Mouse (Mus musculus): ENCODE results near the gene Papss2. TPM values are rescaled to one million over a fixed set of nuclear protein-coding genes. Genes with fewer than 3 reads are reported as not detected.
"Not testable (repeated sequence)": the region's sequence is repeated elsewhere in the genome, so short reads cannot be mapped to it uniquely, and the experiment has no call there.

The Papss2 gene
- total and polyA plus RNA-seq, 2 experiments from 2014 or later = 2.7 to 7.1 TPM

- WGBS = 86% methylated on average over 8 of the region's 8 CpGs
- H3K27me3 ChIP-seq (ENCODE audit: insufficient read depth, low read length) = no peaks in the 10 kb centered on the region
- no peak overlapping the region for H3K9ac ChIP-seq (replicated peaks; ENCODE audit: low read length)
- no peaks in the 10 kb centered on the region; the same call in 1 of the 2 replicates for H3K36me3 ChIP-seq (ENCODE audit: insufficient read depth, low read length)
- no peak for TF ChIP-seq CTCF (IDR thresholded peaks at IDR 0.05; ENCODE audit: low read depth)
- H3K27ac ChIP-seq = no peak overlapping the region
- no peaks in the 10 kb centered on the region for H3K9me3 ChIP-seq (ENCODE audit: low read length)
- no peak overlapping the region for H3K4me2 ChIP-seq (ENCODE audit: low read depth, low read length)
- DNase-seq (ENCODE audit: low spot score) = no peak
- H3K4me3 ChIP-seq (ENCODE audit: low read length) = no peak overlapping the region
- no peaks in the 10 kb centered on the region for H3K4me1 ChIP-seq (ENCODE audit: insufficient read depth, low read length)
- ATAC-seq = no peak
These were observed 69.7 kb downstream of the Papss2 start for GRCm38 (mm10) chr19:32665243-32665642.

GRCm38 (mm10) chr19:32667830-32668229, 72.2 kb downstream of the Papss2 start:
- not testable (repeated sequence) for H3K4me2 ChIP-seq (ENCODE audit: low read depth, low read length); DNase-seq (ENCODE audit: low spot score); H3K4me3 ChIP-seq (ENCODE audit: low read length); ATAC-seq; H3K9ac ChIP-seq (replicated peaks; ENCODE audit: low read length); H3K27me3 ChIP-seq (ENCODE audit: insufficient read depth, low read length); H3K9me3 ChIP-seq (ENCODE audit: low read length); H3K27ac ChIP-seq; H3K4me1 ChIP-seq (ENCODE audit: insufficient read depth, low read length); H3K36me3 ChIP-seq (ENCODE audit: insufficient read depth, low read length)
- WGBS = 100% methylated on average over 1 of the region's 1 CpGs

DNA sequence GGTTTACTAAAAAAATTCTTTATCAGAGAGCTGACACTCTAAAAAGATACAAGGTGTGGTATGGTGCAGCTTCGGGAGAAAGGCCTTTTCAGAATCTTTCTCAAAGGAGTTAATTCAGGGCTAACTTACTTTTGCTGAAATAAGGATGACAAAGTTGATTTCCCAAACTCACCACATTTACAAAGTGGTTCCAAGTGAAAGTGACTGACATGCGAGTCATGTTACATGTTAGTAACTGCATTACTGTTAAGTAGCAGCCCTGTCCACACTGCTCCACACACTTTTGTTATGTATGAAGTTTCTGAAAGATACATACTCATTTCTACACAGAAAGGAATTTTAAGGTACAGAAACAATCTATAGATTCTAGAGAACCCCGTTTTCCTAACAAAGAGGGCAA, 80.2 kb downstream of the Papss2 start:
- H3K9me3 ChIP-seq (ENCODE audit: low read length) = no peaks in the 10 kb centered on the region
- no peak overlapping the region for H3K27ac ChIP-seq
- DNase-seq (ENCODE audit: low spot score) (no peak), ATAC-seq (no peak)
- no peak overlapping the region for H3K4me3 ChIP-seq (ENCODE audit: low read length)
- H3K4me1 ChIP-seq (ENCODE audit: insufficient read depth, low read length) = no peaks in the 10 kb centered on the region
- TF ChIP-seq CTCF (IDR thresholded peaks at IDR 0.05; ENCODE audit: low read depth) = no peak
- peaks cover 8% of the 10 kb centered on the region; the same call in 1 of the 2 replicates for H3K36me3 ChIP-seq (ENCODE audit: insufficient read depth, low read length)
- H3K27me3 ChIP-seq (ENCODE audit: insufficient read depth, low read length) = no peaks in the 10 kb centered on the region
- no peak overlapping the region for H3K4me2 ChIP-seq (ENCODE audit: low read depth, low read length)
- no peak overlapping the region for H3K9ac ChIP-seq (replicated peaks; ENCODE audit: low read length)
- 97% methylated on average over 3 of the region's 3 CpGs for WGBS

DNA sequence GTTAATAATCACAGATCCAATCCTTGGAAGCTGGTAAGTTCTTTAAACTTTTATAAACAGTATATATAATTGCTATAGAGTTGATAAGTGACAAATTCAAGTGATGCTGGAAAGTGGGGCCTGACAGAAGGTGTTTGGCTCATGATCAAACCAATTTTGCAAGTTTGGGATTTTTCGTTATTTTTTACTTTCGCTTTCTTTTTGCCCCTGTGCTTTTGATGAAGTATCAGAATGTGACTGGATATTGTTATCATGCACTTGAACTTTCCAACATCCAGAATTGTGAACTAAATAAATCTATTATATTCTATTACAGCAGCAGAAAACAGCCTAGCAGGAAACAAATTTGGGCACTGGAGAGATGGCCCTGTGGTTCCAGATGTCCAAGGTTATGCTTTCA, 85.3 kb downstream of the Papss2 start:
- Histone ChIP-seq H3K9me3 (ENCODE audit: low read length) (no peaks in the 10 kb centered on the region), H3K9ac (replicated peaks; ENCODE audit: low read length) (no peak overlapping the region), H3K27ac (no peak overlapping the region), H3K4me3 (ENCODE audit: low read length) (no peak overlapping the region), H3K36me3 (ENCODE audit: insufficient read depth, low read length) (peaks cover 14% of the 10 kb centered on the region; the same call in 1 of the 2 replicates), H3K4me1 (ENCODE audit: insufficient read depth, low read length) (no peaks in the 10 kb centered on the region), H3K27me3 (ENCODE audit: insufficient read depth, low read length) (no peaks in the 10 kb centered on the region), H3K4me2 (ENCODE audit: low read depth, low read length) (no peak overlapping the region)
- no peak for TF ChIP-seq CTCF (IDR thresholded peaks at IDR 0.05; ENCODE audit: low read depth)
- DNase-seq (ENCODE audit: low spot score) = no peak
- ATAC-seq = no peak
- WGBS = 95% methylated on average over 2 of the region's 2 CpGs

DNA sequence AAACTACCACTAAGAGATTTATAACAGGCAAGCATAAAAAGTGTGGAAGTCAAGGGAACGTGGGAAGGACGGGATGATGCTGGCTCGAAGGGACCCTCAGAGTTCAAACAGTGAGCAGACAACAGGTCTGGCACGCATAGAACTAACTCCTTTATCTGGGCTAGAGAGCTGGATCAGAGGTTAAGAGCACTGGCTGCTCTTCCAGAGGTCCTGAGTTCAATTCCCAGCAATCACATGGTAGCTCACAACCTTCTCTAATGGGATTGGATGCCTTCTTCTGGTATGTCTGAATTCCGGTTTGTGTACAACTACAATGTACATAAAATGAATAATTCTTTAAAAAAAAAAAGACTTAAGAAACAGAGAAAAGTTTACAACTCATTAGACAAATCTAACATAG, 87.5 kb downstream of the Papss2 start:
- WGBS = 90% methylated on average over 5 of the region's 5 CpGs

GRCm38 (mm10) chr19:32687721-32688120, 92.1 kb downstream of the Papss2 start:
- no peak overlapping the region for H3K4me3 ChIP-seq (ENCODE audit: low read length)
- H3K9ac ChIP-seq (replicated peaks; ENCODE audit: low read length) = no peak overlapping the region
- no peak overlapping the region for H3K4me2 ChIP-seq (ENCODE audit: low read depth, low read length)
- ATAC-seq (no peak), DNase-seq (ENCODE audit: low spot score) (no peak)
- H3K36me3 ChIP-seq (ENCODE audit: insufficient read depth, low read length) = peaks cover 12% of the 10 kb centered on the region; the same call in 1 of the 2 replicates
- H3K9me3 ChIP-seq (ENCODE audit: low read length) = no peaks in the 10 kb centered on the region
- no peaks in the 10 kb centered on the region for H3K4me1 ChIP-seq (ENCODE audit: insufficient read depth, low read length)
- TF ChIP-seq CTCF (IDR thresholded peaks at IDR 0.05; ENCODE audit: low read depth) = no peak
- 88% methylated on average over 5 of the region's 5 CpGs for WGBS
- H3K27ac ChIP-seq = no peak overlapping the region
- H3K27me3 ChIP-seq (ENCODE audit: insufficient read depth, low read length) = no peaks in the 10 kb centered on the region

More for the DNA sequence above, 87.5 kb downstream of the Papss2 start:
- H3K9ac ChIP-seq (replicated peaks; ENCODE audit: low read length) = no peak overlapping the region
- no peak for DNase-seq (ENCODE audit: low spot score)
- H3K36me3 ChIP-seq (ENCODE audit: insufficient read depth, low read length) = peaks cover 21% of the 10 kb centered on the region; the same call in 1 of the 2 replicates
- no peaks in the 10 kb centered on the region for H3K4me1 ChIP-seq (ENCODE audit: insufficient read depth, low read length)
- no peak overlapping the region for H3K4me2 ChIP-seq (ENCODE audit: low read depth, low read length)
- no peaks in the 10 kb centered on the region for H3K9me3 ChIP-seq (ENCODE audit: low read length)
- no peak for ATAC-seq
- H3K27me3 ChIP-seq (ENCODE audit: insufficient read depth, low read length) = no peaks in the 10 kb centered on the region
- H3K4me3 ChIP-seq (ENCODE audit: low read length) = no peak overlapping the region
- no peak overlapping the region for H3K27ac ChIP-seq
- no peak for TF ChIP-seq CTCF (IDR thresholded peaks at IDR 0.05; ENCODE audit: low read depth)

DNA sequence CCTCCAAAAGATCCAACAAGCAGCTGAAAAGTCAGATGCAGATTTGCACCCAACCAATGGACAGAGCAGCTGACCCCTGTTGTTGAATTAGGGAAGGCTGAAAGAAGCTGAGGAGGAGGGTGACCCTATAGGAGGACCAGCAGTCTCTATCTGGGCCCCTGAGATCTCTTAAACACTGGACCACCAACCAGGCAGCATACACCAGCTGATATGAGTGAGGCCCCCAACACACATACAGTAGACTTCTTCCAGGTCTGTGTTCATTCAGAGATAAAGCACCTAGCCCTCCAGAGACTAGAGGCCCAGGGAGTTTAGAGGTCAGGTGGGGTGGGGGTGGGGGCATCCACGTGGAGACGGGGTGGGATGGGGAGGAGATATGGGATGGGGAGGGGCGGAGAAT, 92.6 kb downstream of the Papss2 start:
- not testable (repeated sequence) for H3K9ac ChIP-seq (replicated peaks; ENCODE audit: low read length); H3K4me2 ChIP-seq (ENCODE audit: low read depth, low read length); H3K36me3 ChIP-seq (ENCODE audit: insufficient read depth, low read length); DNase-seq (ENCODE audit: low spot score); H3K27me3 ChIP-seq (ENCODE audit: insufficient read depth, low read length); H3K4me1 ChIP-seq (ENCODE audit: insufficient read depth, low read length); H3K27ac ChIP-seq; ATAC-seq; H3K4me3 ChIP-seq (ENCODE audit: low read length); H3K9me3 ChIP-seq (ENCODE audit: low read length)
- 92% methylated on average over 3 of the region's 3 CpGs for WGBS

All from hindbrain, postnatal 0 days (tissue).